Mouse (Mus musculus) layer of hippocampus, adult 18-20 months (tissue): ENCODE measurements at regions not wholly inside any gene's neighbourhood (a gene's known extent, or its start where the extent isn't known, plus 50 kb on each side); places are given as distances from the start of the nearest gene placed in this dataset.

Source experiments
- DNase-seq, 2 experiments: peaks; one replicate each; pipeline ENCODE4 v3.0.0; 2022; ENCODE audit warnings: low spot score in 2 of 2

DNA sequence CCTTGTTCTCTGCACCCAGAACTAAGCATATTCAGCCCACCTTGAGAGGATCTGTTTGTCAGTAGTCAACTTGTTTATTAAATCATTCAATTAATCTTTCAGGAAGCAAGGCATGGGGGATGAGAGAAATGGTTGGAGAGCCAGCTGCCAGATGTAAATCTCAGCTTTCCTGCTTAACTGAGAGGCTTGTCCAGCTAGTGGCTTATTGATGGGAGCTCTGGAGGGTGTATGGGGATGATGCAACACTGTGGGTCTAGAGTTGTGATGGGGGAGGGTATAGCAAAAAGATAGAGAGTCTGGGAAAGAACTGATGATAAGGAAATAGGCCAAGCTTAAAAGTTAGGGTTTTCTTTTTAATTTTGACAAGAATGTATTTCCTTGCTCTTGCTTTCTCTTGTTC, 2163.3 kb downstream of the 9330182O14Rik start:
- DNase-seq: no peak

DNA sequence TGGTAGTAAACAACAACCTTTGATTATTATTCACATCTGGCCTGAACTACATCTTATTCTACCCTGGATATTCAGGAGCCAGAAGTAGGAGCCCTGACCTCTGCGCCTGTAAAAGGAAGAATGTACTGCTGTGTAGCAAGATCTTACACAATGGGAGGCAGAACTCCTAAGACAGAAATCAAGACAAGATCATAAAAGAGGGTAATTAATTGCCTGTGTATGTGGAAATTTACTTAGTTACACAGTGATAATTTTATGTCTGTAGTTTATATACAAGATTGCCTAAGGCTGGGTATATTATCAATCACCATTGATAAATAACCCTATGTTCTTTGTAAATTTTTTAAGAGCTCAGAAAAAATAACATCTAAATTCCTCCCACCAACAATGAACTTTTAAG, 2167.8 kb downstream of the 9330182O14Rik start:
- DNase-seq: no peak

GRCm38 (mm10) chr15:42304097-42304496, 2169.9 kb downstream of the 9330182O14Rik start:
- DNase-seq: no peak

- DNase-seq: peak; percentile 50 to 81
Measured at GRCm38 (mm10) chr15:42309586-42309985, 2175.4 kb downstream of the 9330182O14Rik start.

GRCm38 (mm10) chr15:42311166-42311565, 2177.0 kb downstream of the 9330182O14Rik start:
- DNase-seq: peak in 1 of 2 experiments; percentile 19

DNA sequence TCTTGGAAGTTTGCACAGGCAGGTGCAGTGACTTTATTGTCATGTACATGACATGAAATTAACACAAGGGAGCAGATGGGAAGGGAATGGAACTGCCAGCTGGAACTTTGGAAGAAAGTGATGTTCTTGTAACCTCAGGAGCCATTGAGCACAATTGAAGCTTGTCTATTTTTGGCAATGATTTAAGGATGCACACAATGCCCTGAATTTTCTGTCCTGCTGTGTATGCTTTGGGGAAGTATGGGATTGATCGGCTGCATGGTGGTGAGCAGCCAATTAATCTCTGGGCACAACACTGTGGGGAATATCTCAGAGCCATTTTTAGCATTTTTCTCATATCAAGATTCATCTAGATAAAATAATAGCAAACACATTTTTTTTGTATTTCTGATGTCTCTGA, 2186.2 kb downstream of the 9330182O14Rik start:
- no peak for DNase-seq

- no peak for DNase-seq
Measured at GRCm38 (mm10) chr15:42322940-42323339, 2188.8 kb downstream of the 9330182O14Rik start.

DNA sequence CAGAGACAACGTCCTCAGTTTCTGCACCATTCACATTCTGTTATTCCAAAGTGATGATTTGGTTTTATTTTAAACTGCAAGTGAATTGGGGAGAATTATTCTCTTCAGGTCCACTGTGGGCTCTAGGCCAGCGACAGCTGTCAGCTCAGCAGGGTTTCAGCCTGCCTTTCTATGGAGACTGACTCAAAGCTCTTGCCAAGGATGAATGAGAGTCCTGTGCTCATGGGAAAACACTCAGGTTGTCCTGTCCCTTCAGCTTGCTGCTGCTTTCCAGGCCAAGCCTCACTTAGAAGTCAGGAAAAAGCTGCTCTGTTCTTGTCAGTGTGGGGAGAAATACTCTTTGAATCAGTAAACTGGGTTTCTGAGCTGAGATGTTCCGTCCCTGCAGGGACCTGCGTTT, 2191.1 kb downstream of the 9330182O14Rik start:
- DNase-seq: peak in 1 of 2 experiments; percentile 18

DNA sequence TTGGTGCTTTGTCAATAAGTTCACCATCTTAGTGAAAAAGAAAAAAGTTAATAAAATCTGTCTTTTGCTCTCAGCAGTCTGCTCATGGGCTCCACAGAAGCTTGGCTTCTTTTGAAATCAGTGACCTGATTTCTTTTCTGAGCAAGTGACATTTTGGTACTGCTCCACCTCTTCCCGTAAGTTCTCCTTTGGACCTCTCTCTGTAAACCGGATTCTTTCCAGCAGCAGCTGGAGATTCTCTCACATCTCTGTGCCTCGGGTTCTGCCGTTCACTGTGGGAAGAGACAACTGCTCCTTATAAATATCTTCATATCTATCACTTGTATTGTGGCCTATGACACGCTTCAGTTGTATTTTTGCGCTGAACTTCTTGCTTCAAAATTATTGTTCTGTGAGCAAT, 2194.4 kb downstream of the 9330182O14Rik start:
- no peak for DNase-seq

DNA sequence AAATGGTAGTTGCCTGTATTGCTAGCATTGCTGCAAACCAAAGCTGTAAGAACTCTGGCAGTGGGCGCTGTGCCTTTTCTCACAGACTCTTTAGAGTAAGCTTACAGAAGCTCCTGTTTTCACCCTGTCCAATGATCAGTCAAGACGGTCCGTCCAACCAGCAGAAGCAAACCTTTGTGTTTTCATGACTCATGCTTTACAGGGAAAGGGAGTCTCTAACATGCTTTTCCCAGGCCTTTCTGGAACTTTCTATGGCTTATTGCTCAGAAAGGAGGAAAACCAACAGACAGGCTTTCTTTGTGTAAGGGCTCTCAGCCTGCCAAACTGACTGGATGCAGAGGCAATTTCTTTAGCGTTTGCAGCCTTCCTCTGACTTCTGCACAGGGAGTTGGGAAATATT, 2195.6 kb downstream of the 9330182O14Rik start:
- no peak for DNase-seq

DNA sequence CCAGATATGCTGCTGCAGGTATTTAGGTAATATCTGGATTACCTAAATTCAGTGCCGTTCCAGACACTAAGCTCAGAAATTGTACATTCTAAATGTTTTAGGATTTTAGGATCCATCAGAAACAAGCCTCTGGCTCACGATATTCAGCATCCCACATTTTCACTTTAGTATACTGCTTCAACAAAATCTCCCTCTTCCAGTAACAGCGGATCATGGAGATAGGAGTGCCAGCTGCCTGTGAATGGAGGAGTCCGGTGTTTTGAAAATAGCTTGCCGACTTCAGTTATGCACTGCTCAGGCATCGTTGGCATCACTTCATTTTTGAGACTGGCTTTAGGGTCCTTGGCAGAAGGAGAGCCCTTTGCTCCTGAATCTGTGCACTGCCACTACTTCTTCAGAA, 2199.5 kb downstream of the 9330182O14Rik start:
- DNase-seq: no peak

GRCm38 (mm10) chr15:42346131-42346530, 2212.0 kb downstream of the 9330182O14Rik start:
- DNase-seq: no peak

DNA sequence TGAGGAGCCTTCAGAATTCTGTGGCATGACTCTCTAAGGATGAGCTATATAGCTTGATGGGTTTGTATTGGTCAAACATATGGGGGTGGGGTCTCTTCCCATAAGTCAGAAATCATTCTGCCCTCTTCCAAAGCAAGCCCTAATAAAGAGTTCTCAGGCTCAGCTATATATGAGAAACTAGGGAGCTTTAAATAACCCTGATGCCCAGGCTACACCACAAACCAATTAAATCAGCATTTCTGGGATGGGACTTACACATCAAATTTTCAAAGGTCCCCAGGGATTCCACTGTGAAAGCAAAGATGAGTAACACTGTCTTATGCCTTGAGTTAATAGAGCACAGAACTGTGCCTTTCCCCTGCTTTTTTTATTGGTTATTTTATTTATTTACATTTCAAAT, 2227.7 kb downstream of the 9330182O14Rik start:
- DNase-seq: no peak

DNA sequence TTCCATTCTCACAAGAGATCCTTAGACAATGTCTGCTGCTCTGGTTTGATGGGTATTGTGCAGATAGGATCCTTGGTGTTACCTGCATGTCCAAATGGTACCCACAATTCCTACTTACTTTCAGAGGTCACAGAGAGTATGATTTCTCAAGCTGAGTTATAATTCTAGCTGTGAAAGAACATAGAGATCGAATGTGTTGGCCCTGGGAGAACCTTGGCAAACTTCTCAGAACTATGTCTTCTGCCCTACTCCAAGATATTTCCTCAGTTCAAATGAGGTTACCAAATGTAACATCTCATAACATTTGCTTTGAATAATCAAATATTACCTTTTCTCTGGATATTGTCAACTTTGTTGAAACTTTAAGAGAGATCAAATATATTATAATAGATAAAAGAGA, 2230.8 kb downstream of the 9330182O14Rik start:
- no peak for DNase-seq

GRCm38 (mm10) chr15:42366796-42367195, 2232.6 kb downstream of the 9330182O14Rik start:
- DNase-seq: no peak

- no peak for DNase-seq
Measured at GRCm38 (mm10) chr15:42369603-42370002, 2235.4 kb downstream of the 9330182O14Rik start.

DNA sequence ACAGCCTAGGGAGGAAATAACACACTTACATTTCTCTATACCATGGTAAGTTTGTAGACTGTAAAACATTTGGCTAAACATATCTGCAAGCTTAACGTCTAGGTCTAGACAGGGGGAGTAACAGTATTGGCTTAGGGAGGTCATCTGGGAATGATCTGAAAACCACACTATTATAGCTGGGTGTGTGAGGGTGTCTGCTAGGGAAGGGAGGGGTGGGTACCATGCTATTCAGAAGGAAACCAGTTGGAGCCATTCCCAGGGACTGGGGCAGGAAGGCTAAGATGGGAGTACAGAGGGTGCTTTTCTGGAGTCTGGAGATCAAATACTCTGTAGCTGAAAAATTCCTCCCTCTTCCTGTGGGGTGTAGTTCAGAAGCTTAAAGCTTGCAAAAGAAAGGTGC, 2235.9 kb downstream of the 9330182O14Rik start:
- no peak for DNase-seq

- DNase-seq: no peak
Measured at GRCm38 (mm10) chr15:42372704-42373286, 2238.6 kb downstream of the 9330182O14Rik start.
